Mouse (Mus musculus) retina, postnatal 1 day (tissue): ENCODE results near the gene Bahcc1.

Source experiments
- DNase-seq: peaks from one replicate; pipeline ENCODE4 v3.0.0-alpha.2; 2012

Bahcc1 gene

DNA sequence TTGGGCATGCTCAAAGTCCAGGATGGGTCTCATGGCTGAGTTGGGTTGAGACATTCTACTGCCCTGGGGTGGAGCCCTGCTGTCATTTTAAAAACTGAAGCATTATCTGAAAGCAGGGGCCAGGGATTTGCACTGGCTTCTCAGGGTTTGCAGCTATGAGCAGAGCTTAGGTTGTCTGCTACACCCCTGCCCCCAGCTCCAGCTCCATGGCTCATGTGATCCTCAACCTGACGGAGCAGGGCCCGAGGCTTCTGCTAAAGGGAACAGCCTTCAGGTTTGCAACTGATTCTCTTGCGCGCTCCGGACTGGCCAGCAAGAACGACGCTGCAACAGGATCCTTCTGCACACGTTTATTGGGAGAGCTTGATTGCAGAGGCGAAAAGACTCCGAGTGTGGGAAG, 87.4 kb downstream of the Bahcc1 start:
- no peak for DNase-seq

GRCm38 (mm10) chr11:120335431-120336021, 102.8 kb downstream of the Bahcc1 start:
- DNase-seq = no peak

DNA sequence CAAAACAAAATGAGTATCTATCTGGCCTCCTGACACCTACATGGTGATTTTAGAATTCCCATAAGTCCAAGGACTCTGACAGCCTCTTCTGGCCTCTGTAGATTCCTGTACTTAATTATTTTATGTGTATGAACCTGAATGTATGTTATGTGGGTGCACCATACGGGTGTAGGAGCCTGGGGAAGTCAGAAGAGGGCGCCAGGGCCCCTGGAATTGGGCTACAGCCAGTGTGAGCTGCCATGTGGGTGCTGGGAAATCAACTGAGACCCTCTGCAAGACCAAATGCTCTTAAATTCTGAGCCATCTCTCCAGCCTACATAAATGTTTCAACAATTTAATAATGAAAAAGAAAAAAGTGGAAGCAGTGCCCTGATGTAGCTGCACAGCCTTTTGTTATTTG, 104.7 kb downstream of the Bahcc1 start:
- DNase-seq = no peak

DNA sequence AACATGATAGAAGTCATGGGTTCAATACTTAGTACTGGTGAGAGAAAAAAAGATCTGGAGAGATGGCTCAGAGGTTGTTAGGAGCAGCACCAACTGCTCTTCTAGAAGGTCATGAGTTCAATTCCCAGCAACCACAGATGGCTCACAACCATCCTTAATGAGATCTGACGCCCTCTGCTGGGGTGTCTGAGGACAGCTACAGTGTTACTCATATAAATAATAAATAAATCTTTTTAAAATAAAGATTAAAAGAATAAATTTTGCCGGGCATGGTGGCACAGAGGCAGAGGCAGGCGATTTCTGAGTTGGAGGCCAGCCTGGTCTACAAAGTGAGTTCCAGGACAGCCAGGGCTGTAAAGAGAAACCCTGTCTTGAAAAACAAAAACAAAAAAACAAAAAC, 106.0 kb downstream of the Bahcc1 start:
- DNase-seq = no peak

DNA sequence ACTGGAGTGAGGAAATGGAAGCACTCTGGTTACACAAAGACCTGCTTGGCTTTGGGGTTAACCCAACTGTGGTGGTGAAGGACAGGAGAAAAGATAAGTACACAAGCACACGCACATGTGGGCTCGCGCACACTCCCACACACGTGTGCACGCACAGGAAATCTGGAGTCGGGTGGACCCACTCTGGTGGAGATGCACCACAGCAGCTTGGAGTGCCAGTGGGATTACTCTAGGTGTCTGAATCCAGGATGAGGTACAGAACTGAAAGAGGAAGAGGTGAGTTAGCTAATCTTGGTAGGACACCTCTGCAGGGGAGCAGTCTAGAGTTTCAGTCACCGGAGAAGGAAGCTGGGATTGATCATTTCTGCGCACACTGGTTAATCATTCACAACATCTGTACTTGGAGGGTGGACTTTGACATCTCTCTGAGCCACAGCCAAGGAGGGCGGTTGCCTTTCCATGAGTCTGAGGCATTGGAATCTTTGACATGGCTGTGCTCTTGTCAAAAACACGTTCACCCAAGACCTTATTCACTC, 107.3 kb downstream of the Bahcc1 start:
- no peak for DNase-seq

DNA sequence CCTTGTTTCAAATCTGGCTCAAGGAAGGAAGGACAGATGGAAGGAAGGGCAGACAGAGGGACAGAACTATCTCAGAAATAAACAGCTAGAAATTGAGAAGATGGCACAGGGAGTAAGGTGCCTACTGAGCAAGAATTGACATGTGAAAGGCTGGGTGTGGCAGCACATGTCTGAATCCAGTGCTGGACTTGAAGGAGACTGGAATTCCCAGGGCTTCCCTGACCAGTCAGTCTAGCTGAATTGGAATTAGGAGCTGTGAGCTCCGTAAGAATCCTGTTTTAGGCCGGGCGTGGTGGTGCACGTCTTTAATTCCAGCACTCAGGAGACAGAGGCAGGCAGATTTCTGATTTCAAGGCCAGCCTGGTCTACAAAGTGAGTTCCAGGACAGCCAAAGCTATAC, 108.9 kb downstream of the Bahcc1 start:
- DNase-seq = no peak
